Mouse (Mus musculus): ENCODE results near the gene Ahdc1.

Ahdc1 gene

DNA sequence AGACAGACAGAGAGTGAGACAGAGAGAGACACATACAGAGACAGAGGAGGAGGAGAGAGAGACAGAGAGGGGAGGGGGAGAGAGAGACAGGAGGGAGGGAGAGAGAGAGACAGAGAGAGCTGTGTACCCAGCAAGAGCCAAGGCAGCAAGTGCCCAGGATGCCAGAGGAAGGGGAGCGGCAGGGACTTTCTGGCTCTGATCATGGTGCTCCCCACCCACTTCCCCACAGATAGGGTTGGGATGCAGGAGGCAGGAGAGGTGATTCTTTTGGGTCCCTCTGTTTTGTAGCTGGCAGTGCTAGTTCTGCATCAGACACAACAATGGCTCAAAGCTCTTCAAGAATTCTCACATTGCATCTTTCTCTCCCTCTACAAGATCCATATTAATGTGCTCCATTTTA lies 110.4 kb downstream of the Ahdc1 start:
- no peak for DNase-seq (ENCODE audit: low read depth, low spot score)

GRCm38 (mm10) chr4:133121974-133122637 lies 111.0 kb downstream of the Ahdc1 start:
- DNase-seq (ENCODE audit: low read depth, low spot score), result no peak

DNA sequence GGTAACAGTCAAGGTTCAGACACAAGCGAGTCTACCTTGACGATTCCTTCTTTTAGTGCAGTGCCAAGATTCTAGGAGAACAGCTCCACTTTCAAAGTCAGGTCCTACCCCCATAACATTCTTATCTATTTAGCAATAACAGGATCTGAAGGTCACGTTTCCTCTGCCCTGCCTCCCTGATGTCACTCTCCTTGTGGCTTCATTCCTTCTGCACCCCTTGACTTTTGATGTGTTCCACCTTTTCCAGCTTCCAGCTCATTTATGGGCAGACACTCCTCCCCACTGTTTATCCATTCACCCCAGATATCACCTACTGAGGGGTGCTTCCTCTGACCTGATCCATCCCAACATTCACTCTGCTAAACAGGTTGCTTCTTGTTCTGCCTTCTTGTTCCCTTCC lies 116.0 kb downstream of the Ahdc1 start:
- DNase-seq (ENCODE audit: low read depth, low spot score), result no peak
